Mouse (Mus musculus) midbrain, embryonic 11.5 days (tissue): ENCODE results near the gene D630045J12Rik. TPM values are rescaled to one million over a fixed set of nuclear protein-coding genes. Genes with fewer than 3 reads are reported as not detected.

ENCODE experiments used
- ATAC-seq: fragments of 200-750 bp; cut with Nextera tagmentation; 2 replicates; pipeline ENCODE4 v1.8.0; 2017; ENCODE audit warnings: moderate TSS enrichment, moderate library complexity; ENCODE audit not compliant: low FRiP score
- DNase-seq: peaks from one replicate; pipeline ENCODE4 v3.0.0; 2015; ENCODE audit warnings: low spot score; ENCODE audit errors: missing footprints
- H3K27ac ChIP-seq: fragments of 300-500 bp; sonication (generic); 2 replicates; pipeline ENCODE4 v1.5.1; 2014; ENCODE audit warnings: low read depth, low read length
- H3K27me3 ChIP-seq: fragments of 300-500 bp; sonication (generic); 2 replicates; pipeline ENCODE4 v1.6.1; 2014; ENCODE audit warnings: mild to moderate bottlenecking, low read length, moderate library complexity, mixed read lengths; ENCODE audit not compliant: control insufficient read depth, insufficient read depth
- H3K36me3 ChIP-seq: fragments of 300-500 bp; sonication (generic); 2 replicates; pipeline ENCODE4 v1.6.1; 2014; ENCODE audit warnings: mild to moderate bottlenecking, low read length, moderate library complexity, mixed read lengths; ENCODE audit not compliant: control insufficient read depth, insufficient read depth
- H3K4me1 ChIP-seq: fragments of 300-500 bp; sonication (generic); 2 replicates; pipeline ENCODE4 v1.6.1; 2014; ENCODE audit warnings: low read length; ENCODE audit not compliant: control insufficient read depth, insufficient read depth
- H3K4me2 ChIP-seq: fragments of 300-500 bp; sonication (generic); 2 replicates; pipeline ENCODE4 v1.6.1; 2014; ENCODE audit warnings: mild to moderate bottlenecking, moderate library complexity
- H3K4me3 ChIP-seq: fragments of 300-500 bp; sonication (generic); 2 replicates; pipeline ENCODE4 v1.5.1; 2014; ENCODE audit warnings: low read depth, low read length
- H3K9ac ChIP-seq: fragments of 300-500 bp; sonication (generic); 2 replicates; pipeline ENCODE4 v1.6.1; 2014; ENCODE audit warnings: low read length
- H3K9me3 ChIP-seq: fragments of 300-500 bp; sonication (generic); 2 replicates; pipeline ENCODE4 v1.6.1; 2016; ENCODE audit warnings: low read length; ENCODE audit not compliant: control insufficient read depth
- WGBS: fragments of 180-500 bp; shearing (Covaris S2); extraction: QIAGEN DNeasy Blood & Tissue Kit; methylation state at CpG from one replicate; pipeline ENCODE4 v1.1.7; 2014; 5-methylcytosine and 5-hydroxymethylcytosine counted together
- polyA plus RNA-seq: library from polyadenylated mRNA; unstranded; fragments of >200 nt; fragmentation: Nextera tagmentation; extraction: Ambion mirVana; gene quantifications from 2 replicates; pipeline ENCODE4 v1.2.1, GENCODE M21; 2014

D630045J12Rik gene
- polyA plus RNA-seq, 1 experiment from 2014 or later: 10.1 TPM

GRCm38 (mm10) chr6:38232917-38233316 lies 20.9 kb downstream of the D630045J12Rik start:
- 79% methylated on average over 3 of the region's 3 CpGs for WGBS

GRCm38 (mm10) chr6:38231994-38232393 lies 21.8 kb downstream of the D630045J12Rik start:
- 67% methylated on average over 4 of the region's 4 CpGs for WGBS
- no peaks in the 10 kb centered on the region for H3K36me3 ChIP-seq
- ATAC-seq: no peak
- no peak overlapping the region for H3K27ac ChIP-seq
- H3K9me3 ChIP-seq: peaks cover 4% of the 10 kb centered on the region; the same call in 1 of the 2 replicates
- H3K4me1 ChIP-seq: peaks cover 5% of the 10 kb centered on the region; the same call in 1 of the 2 replicates
- no peak overlapping the region for H3K4me3 ChIP-seq
- H3K27me3 ChIP-seq: no peaks in the 10 kb centered on the region
- H3K9ac ChIP-seq: no peak overlapping the region
- H3K4me2 ChIP-seq: no peak overlapping the region
- no peak for DNase-seq

More at GRCm38 (mm10) chr6:38232917-38233316, 20.9 kb downstream of the D630045J12Rik start:
- Histone ChIP-seq H3K4me2 (no peak overlapping the region), H3K9me3 (peaks cover 4% of the 10 kb centered on the region; the same call in 1 of the 2 replicates), H3K27me3 (no peaks in the 10 kb centered on the region), H3K36me3 (no peaks in the 10 kb centered on the region), H3K4me3 (no peak overlapping the region), H3K4me1 (peaks cover 5% of the 10 kb centered on the region; the same call in 1 of the 2 replicates), H3K27ac (no peak overlapping the region), H3K9ac (no peak overlapping the region)
- ATAC-seq (no peak), DNase-seq (peak; percentile 72)

GRCm38 (mm10) chr6:38224079-38224478 lies 29.7 kb downstream of the D630045J12Rik start:
- Histone ChIP-seq H3K36me3 (no peaks in the 10 kb centered on the region), H3K4me1 (peaks cover 6% of the 10 kb centered on the region; the same call in 1 of the 2 replicates), H3K27ac (no peak overlapping the region), H3K4me2 (no peak overlapping the region), H3K9me3 (peaks cover 3% of the 10 kb centered on the region; the same call in 1 of the 2 replicates), H3K27me3 (no peaks in the 10 kb centered on the region), H3K4me3 (no peak overlapping the region), H3K9ac (no peak overlapping the region)
- DNase-seq: peak; percentile 82
- 11% methylated on average over 1 of the region's 1 CpGs for WGBS
- peak; percentile 76 for ATAC-seq

- no peak overlapping the region for H3K27ac ChIP-seq
- 93% methylated on average over 2 of the region's 2 CpGs for WGBS
Observed at GRCm38 (mm10) chr6:38219261-38219660, 34.5 kb downstream of the D630045J12Rik start.

GRCm38 (mm10) chr6:38215448-38216110 lies 38.2 kb downstream of the D630045J12Rik start:
- Histone ChIP-seq H3K36me3 (no peaks in the 10 kb centered on the region), H3K27me3 (no peaks in the 10 kb centered on the region), H3K4me1 (no peaks in the 10 kb centered on the region), H3K27ac (no peak overlapping the region), H3K9ac (no peak overlapping the region), H3K9me3 (peaks cover 5% of the 10 kb centered on the region; the same call in 1 of the 2 replicates), H3K4me3 (no peak overlapping the region), H3K4me2 (no peak overlapping the region)
- DNase-seq (peak; percentile 78), ATAC-seq (no peak)
- WGBS: 76% methylated on average over 14 of the region's 14 CpGs

More at GRCm38 (mm10) chr6:38219261-38219660, 34.5 kb downstream of the D630045J12Rik start:
- no peak overlapping the region for H3K9ac ChIP-seq
- no peaks in the 10 kb centered on the region for H3K9me3 ChIP-seq
- no peaks in the 10 kb centered on the region for H3K27me3 ChIP-seq
- DNase-seq: peak; percentile 44
- no peaks in the 10 kb centered on the region for H3K36me3 ChIP-seq
- no peak for ATAC-seq
- H3K4me3 ChIP-seq: no peak overlapping the region
- H3K4me1 ChIP-seq: peaks cover 4% of the 10 kb centered on the region; the same call in 1 of the 2 replicates
- no peak overlapping the region for H3K4me2 ChIP-seq

GRCm38 (mm10) chr6:38207621-38208020 lies 46.2 kb downstream of the D630045J12Rik start:
- ATAC-seq (peak; percentile 1; the same call in 1 of the 2 replicates), DNase-seq (no peak)
- no peak overlapping the region for H3K4me2 ChIP-seq
- H3K9ac ChIP-seq: no peak overlapping the region
- whole genome bisulfite sequencing: 39% methylated on average over 2 of the region's 2 CpGs
- H3K27me3 ChIP-seq: peaks cover 33% of the 10 kb centered on the region
- H3K4me3 ChIP-seq: no peak overlapping the region
- H3K9me3 ChIP-seq: peaks cover 1% of the 10 kb centered on the region; the same call in 1 of the 2 replicates
- peak overlapping the region; percentile 58; the same call in 1 of the 2 replicates for H3K27ac ChIP-seq
- no peaks in the 10 kb centered on the region for H3K36me3 ChIP-seq
- peaks cover 16% of the 10 kb centered on the region for H3K4me1 ChIP-seq

- no peaks in the 10 kb centered on the region; the same call in 1 of the 2 replicates for H3K9me3 ChIP-seq
- no peak overlapping the region for H3K9ac ChIP-seq
- peaks cover 16% of the 10 kb centered on the region for H3K4me1 ChIP-seq
- peak overlapping the region; percentile 41; the same call in 1 of the 2 replicates for H3K27ac ChIP-seq
- no peak overlapping the region for H3K4me3 ChIP-seq
- DNase-seq (peak; percentile 95), ATAC-seq (peak; percentile 88)
- peaks cover 33% of the 10 kb centered on the region for H3K27me3 ChIP-seq
- no peak overlapping the region for H3K4me2 ChIP-seq
- 1% methylated on average over 8 of the region's 8 CpGs for WGBS
- no peaks in the 10 kb centered on the region for H3K36me3 ChIP-seq
Observed at GRCm38 (mm10) chr6:38206941-38207531, 46.8 kb downstream of the D630045J12Rik start.

GRCm38 (mm10) chr6:38205375-38205774 lies 48.4 kb downstream of the D630045J12Rik start:
- H3K27ac ChIP-seq: no peak overlapping the region
- H3K36me3 ChIP-seq: no peaks in the 10 kb centered on the region
- DNase-seq (peak; percentile 75), ATAC-seq (no peak)
- WGBS: 76% methylated on average over 6 of the region's 6 CpGs
- no peak overlapping the region for H3K9ac ChIP-seq
- H3K27me3 ChIP-seq: peaks cover 33% of the 10 kb centered on the region
- H3K4me3 ChIP-seq: no peak overlapping the region
- no peak overlapping the region for H3K4me2 ChIP-seq
- no peaks in the 10 kb centered on the region; the same call in 1 of the 2 replicates for H3K9me3 ChIP-seq
- peaks cover 16% of the 10 kb centered on the region for H3K4me1 ChIP-seq

GRCm38 (mm10) chr6:38203820-38204219 lies 50.0 kb downstream of the D630045J12Rik start:
- WGBS: 72% methylated on average over 4 of the region's 4 CpGs
- Histone ChIP-seq H3K9ac (no peak overlapping the region), H3K4me1 (peaks cover 16% of the 10 kb centered on the region), H3K9me3 (no peaks in the 10 kb centered on the region; the same call in 1 of the 2 replicates), H3K4me2 (no peak overlapping the region), H3K27ac (no peak overlapping the region), H3K27me3 (peaks cover 33% of the 10 kb centered on the region), H3K4me3 (no peak overlapping the region), H3K36me3 (no peaks in the 10 kb centered on the region)
- DNase-seq (peak; percentile 62), ATAC-seq (no peak)
